Mouse (Mus musculus) brain, embryonic 14.5 days (tissue): ENCODE measurements around the gene Epha3. TPM values are rescaled to one million over a fixed set of nuclear protein-coding genes. Genes with fewer than 3 reads are reported as not detected.

Source experiments
- DNase-seq: peaks from one replicate; pipeline ENCODE4 v3.0.0-alpha.2; 2011; ENCODE audit warnings: low read depth
- CTCF ChIP-seq: fragments of 200-500 bp; IDR thresholded peaks from 2 replicates; pipeline ENCODE4 v1.5.1; 2012; ENCODE audit warnings: inconsistent platforms, mild to moderate bottlenecking, moderate library complexity, borderline replicate concordance; ENCODE audit not compliant: insufficient read depth, insufficient read length; ENCODE audit errors: extremely low read depth
- POLR2A ChIP-seq: fragments of 200-500 bp; IDR thresholded peaks from 2 replicates; pipeline ENCODE4 v1.6.1; 2012; ENCODE audit warnings: mild to moderate bottlenecking, inconsistent platforms, borderline replicate concordance; ENCODE audit not compliant: poor library complexity, insufficient read depth, insufficient read length, severe bottlenecking; ENCODE audit errors: extremely low read depth
- polyA plus RNA-seq: library from polyadenylated mRNA; depleted of rRNA; stranded (reverse); fragments of >200 nt; gene quantifications from 2 replicates; pipeline ENCODE4 v1.2.3, GENCODE M21; 2012; rRNA removed

The Epha3 gene
- 23.0 and 28.0 TPM in 2 replicates for polyA plus RNA-seq

- TF ChIP-seq CTCF, result no peak
- no peak for TF ChIP-seq POLR2A
- peak; percentile 98 for DNase-seq
Observed at GRCm38 (mm10) chr16:63863913-63864330, at the start of gene Epha3. Gene Epha3 (minus strand): TSS chr16:63864175.

DNA sequence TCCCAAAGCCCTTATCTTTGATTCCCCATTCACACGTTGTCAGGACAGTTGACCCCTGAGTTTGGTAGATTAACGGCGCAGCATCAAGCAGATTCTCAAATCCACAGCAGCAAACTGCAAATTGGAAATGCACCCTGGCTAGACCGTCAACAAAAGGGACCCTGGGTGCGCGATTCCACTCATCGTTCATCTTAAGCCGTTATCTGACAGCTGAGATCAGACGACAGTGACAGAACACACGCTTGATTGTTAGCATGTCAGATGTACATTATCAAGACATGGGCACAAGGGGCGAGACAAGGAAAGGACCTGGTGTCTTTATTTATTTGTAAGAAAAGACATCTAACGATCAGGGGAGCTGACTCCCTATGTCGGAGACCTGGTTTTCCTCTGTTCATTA is 39.5 kb upstream of the Epha3 start:
- DNase-seq, result peak; percentile 85
- TF ChIP-seq POLR2A, result no peak
- TF ChIP-seq CTCF, result no peak

DNA sequence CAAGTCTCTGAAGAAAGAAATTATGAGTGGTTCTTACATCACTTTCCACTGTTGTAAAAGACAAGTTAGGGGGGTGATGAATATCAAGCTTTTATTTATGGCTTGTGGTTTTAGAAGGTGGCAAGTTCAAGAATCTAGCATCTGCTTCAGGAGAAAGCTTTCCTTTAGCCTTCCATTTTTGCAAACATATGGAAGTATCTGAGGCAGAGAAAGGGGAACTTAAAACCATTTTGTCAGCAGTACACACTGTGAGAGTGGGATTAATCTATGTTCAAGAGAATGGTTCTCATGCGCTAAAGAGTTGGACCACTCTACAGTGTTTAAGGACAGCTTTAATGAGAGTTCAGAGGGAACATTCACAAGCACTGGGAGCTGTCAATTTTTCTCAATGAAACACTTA is 17.2 kb upstream of the Epha3 start:
- no peak for TF ChIP-seq POLR2A
- TF ChIP-seq CTCF, result no peak
- DNase-seq, result no peak

DNA sequence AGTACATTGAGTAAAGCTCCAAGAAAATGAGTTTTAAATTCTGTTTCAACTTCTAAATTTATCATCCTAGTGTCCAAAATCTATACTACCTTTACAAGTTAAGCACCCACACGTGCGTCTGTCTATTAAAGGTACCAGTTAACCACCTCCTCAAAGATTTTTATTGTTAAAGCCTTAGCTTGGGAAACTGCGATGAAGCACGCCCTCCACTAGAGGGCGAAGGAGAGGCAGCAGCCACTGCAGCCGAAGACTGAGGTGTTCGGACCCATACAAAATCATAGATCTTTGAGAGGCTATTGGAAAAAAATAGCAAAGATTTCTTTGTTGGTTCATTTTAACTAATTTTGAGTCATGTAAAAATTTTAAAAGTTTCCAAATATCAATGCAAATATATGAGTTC is 8.3 kb upstream of the Epha3 start:
- TF ChIP-seq CTCF, result peak; percentile 89
- TF ChIP-seq POLR2A, result no peak

GRCm38 (mm10) chr16:63864463-63864976 is 545 bp upstream of the Epha3 start:
- DNase-seq, result no peak
- TF ChIP-seq POLR2A (no peak), CTCF (no peak)

More for the DNA sequence above, 8.3 kb upstream of the Epha3 start:
- DNase-seq, result peak; percentile 70

DNA sequence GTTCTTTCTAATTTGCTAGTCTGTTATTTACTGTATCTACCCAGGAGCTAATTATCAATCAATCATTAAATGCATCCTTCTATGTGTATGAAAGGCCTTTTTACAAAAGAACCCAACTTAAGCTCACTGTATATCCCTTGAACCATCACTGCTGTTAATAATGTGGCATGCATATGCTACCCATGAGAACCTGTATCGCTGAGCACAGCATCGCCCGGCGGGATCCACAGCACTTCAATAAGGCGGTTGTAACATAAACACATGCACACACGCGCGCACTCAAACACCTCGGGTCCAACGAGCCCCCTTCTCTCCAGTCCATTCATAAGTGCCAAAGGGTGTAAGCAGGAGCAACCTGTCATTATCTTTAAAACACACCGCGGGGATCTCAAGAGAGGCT is 794 bp downstream of the Epha3 start:
- peak; percentile 89 for DNase-seq
- TF ChIP-seq POLR2A (no peak), CTCF (no peak)

DNA sequence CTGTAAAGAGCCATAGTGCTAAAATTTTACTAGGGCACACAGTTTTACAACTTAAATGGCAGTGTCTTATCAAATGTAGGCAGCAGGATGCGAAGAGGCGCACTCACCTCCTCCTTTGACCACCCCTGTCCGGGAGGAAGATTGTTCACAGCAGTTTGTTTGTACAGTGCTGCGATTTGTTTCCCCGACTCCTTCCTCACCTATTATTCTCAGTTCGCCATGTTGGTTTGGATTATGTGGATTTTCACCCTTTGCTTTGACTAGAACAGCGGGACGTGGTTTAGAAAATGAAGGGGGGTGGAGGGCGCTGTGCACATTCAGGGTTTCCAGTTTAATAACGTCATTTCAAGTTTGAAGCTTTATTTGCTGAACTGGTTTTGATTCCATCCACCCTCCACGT is 6.4 kb downstream of the Epha3 start:
- no peak for TF ChIP-seq CTCF
- no peak for TF ChIP-seq POLR2A
- DNase-seq, result no peak

DNA sequence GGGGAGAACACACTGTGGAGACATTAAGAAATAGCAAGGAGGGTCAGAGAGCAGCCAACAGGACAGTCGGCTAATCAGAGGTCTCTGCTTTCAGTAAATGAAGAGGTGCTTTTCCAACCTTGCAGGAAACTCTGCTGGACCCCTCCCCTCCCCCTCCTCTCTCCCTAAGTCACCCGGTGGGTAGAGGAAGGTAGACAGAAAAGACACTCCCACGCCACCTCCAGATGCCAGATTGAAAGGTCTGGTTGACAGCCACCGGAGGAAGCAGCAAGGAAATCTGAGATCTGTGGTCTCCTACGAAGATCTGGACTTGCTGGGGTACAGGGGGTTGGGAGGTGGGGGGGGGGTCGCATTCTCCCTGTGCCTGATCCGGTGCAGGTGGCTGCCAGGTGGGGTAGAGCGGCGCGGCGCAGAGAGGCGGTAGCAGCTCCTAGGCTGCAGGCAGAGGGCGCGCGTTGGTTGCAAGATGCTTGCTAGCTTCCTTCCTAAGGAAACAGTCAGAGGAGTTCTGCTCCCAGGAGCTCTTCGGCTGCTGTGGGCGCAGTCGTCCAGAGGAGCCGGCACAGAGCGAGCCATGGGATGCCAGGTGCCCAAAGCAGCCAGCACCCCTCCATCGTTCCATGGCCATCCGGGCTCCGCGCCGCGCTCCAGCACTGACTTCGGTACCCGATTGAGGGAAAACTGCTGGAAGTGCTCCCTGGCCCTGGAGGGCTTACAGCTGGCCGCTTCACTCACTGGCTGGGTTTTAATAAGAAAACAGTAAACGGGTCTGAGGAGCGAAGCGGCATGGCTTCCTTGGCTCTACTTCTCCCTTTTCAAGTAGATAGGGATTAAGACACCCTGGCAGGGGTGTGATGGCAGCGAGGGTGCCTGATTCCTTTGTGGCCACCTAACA is 7.1 kb downstream of the Epha3 start:
- TF ChIP-seq CTCF (peak; percentile 77), POLR2A (peak; percentile 33; the same call in 1 of the 2 replicates)
- DNase-seq, result peak; percentile 96

DNA sequence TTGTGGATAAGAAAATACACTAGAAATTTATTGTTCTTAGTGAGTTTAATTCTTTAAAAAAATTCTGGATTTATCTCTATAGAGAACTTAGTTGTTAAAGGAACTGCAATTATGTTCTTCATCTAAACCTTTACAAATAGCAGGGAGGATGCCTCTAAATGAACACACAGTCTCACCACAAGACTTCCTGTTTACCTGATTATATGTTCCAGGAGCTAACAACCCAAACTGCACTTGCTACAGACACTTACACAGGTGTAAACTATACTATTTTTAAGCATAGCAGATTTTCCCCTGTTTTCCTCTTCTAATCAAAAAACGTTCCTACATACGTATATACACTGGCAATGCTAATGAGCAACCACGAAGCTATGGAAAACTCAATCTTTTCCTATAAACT is 13.7 kb downstream of the Epha3 start:
- TF ChIP-seq CTCF, result no peak
- TF ChIP-seq POLR2A, result no peak
- DNase-seq, result no peak

DNA sequence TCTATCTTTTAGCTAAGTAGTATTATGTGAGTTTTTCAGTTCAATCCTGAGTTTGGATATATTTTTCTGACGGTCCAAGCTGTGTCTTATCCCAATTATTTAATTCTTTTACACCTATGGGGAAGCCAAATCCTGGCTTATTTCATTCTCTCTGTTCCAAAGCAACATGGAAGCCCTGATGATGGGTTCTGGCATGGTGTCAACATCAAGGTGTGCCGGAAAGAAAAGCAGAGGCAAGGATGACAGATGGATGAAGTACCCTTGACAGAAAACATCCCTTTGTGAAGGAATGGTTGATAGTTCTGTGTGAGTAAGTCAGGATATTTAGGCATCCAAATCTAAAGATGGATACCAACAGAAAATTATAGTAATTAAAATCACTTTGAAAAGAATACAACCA is 21.1 kb downstream of the Epha3 start:
- no peak for DNase-seq
- TF ChIP-seq POLR2A (no peak), CTCF (no peak)

DNA sequence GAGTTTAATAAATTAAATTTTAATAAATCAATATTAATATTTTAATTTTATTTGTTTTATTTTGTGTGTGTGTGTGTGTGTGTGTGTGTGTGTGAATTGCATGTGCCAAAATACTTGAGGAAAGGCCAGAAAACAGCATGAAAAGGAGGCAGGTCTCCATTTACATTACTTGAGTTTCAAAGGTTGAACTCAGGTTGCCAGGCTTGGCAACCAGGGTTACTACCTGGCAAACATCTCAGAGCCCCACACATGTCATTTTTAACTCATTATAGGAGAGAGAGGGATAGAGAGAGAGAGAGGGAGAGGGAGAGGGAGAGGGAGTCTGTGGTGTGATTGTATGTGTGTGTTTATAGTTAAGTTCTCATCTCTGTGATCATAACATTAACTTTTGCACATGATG is 26.5 kb downstream of the Epha3 start:
- TF ChIP-seq CTCF (no peak), POLR2A (no peak)

More for the DNA sequence above, 26.5 kb downstream of the Epha3 start:
- DNase-seq, result no peak
